Comparison of ENCODE assay signal across 18 mouse cellular contexts in the genomic region with DNA sequence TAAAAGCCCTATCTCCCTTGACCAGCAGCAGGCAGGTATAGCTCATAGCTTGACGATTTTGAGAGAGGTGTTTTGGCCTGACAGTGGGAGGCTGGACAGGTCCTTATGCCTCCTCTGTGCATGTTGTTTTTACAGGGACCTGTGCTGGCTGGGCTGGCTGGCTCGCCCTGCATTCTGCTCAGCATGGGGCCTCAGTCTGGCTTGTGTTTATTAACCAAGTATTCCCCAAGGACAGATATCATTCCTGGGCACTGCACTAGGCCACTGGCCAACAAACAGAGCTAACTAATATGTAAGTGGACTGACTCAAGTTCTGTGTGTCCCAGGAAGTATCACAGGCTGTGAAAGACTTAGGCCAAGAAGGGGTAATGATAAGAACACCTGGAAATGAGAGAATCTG. TPM values are rescaled to one million over a fixed set of nuclear protein-coding genes. Genes with fewer than 3 reads are reported as not detected.
A peak's percentile ranks its signal among the peaks of the same experiment; 100 is the strongest.
DNase-seq lines count a peak whose midpoint lies in the region; ATAC-seq and TF ChIP-seq lines count a peak whose summit lies in the region.
"Had no signal": no experiment of that assay in that cellular context is flagged by ENCODE, and none has a peak within 500 bp of the region (broad histone marks: within the 10 kb centered on the region; RNA-seq: fewer than 3 reads in every experiment).

No protein-coding gene starts in this region.

- 0 out of 2 replicates have a peak overlapping the region, but pooled peaks have one; percentile 21 for H3K9ac ChIP-seq in heart, embryonic 16.5 days (ENCODE audit: low read length)
- no peak overlapping the region for H3K9ac ChIP-seq in heart, adult 2 months (ENCODE audit: low read depth, low read length)
- no peak overlapping the region for H3K9ac ChIP-seq in kidney, embryonic 16.5 days (replicated peaks; ENCODE audit: low read length)
- no peak overlapping the region for H3K9ac ChIP-seq in forebrain, embryonic 15.5 days (replicated peaks)
- H3K9ac ChIP-seq: intestine, embryonic 15.5 days; lung, embryonic 15.5 days; stomach, embryonic 15.5 days had no signal

- DNase-seq in heart, adult 2 months, result no peak
- DNase-seq in Patski (ENCODE audit: low read depth, low spot score), result peak; percentile 91
- peak; percentile 70 to 74 for DNase-seq in adrenal gland, postnatal 36 days
- no peak for DNase-seq in layer of hippocampus, adult 18-20 months (ENCODE audit: low spot score in 2 of 2)
- DNase-seq in thymus, adult 2 months, result no peak
- DNase-seq: cerebellum, adult 2 months; embryo, embryonic 11 days had no signal

- no peak for TF ChIP-seq POLR2A in heart, adult 2 months (IDR thresholded peaks at IDR 0.05; ENCODE audit: insufficient read depth, low read depth, low read length)
- no peak for TF ChIP-seq POLR2A in thymus, adult 2 months (IDR thresholded peaks at IDR 0.05; ENCODE audit: control insufficient read depth, extremely low read depth, insufficient read depth, low read length, poor library complexity)

- no peaks in the 10 kb centered on the region for H3K79me2 ChIP-seq in heart, adult 2 months (replicated peaks; ENCODE audit: control insufficient read depth, insufficient read depth, low read length)

- CTCF ChIA-PET in Patski (lab: Charles Lee), result interaction anchor here (1.0 to 4.8 kb wide), 5 partner anchors 10 to 61 kb away, joined by 3 to 23 read pairs (median 4); no protein-coding TSS in a partner anchor

- POLR2A ChIA-PET in Patski (lab: Charles Lee), result interaction anchor here (0.8 to 1.3 kb wide), 2 partner anchors 11 to 30 kb away, joined by 3 read pairs; no protein-coding TSS in a partner anchor

- intact Hi-C loops in heart, adult 2 months (cut with DNase I), result no loop called here

- peak overlapping the region; percentile 76 for H3K27ac ChIP-seq in heart, embryonic 16.5 days (ENCODE audit: low read length)
- H3K27ac ChIP-seq in heart, adult 2 months, result no peak overlapping the region
- peak overlapping the region; percentile 61; the same call in 1 of the 2 replicates for H3K27ac ChIP-seq in kidney, embryonic 16.5 days (ENCODE audit: low read length)
- no peak overlapping the region for H3K27ac ChIP-seq in thymus, adult 2 months (ENCODE audit: control insufficient read depth, insufficient read depth, low read length)
- H3K27ac ChIP-seq in forebrain, embryonic 15.5 days (replicated peaks), result no peak overlapping the region
- H3K27ac ChIP-seq: hindbrain, embryonic 10.5 days; intestine, embryonic 15.5 days; lung, embryonic 15.5 days; midbrain, embryonic 10.5 days; stomach, embryonic 15.5 days had no signal

- no peaks in the 10 kb centered on the region for H3K36me3 ChIP-seq in heart, embryonic 16.5 days (ENCODE audit: control insufficient read depth, insufficient read depth)
- H3K36me3 ChIP-seq in heart, adult 2 months (ENCODE audit: control insufficient read depth, insufficient read depth, low read length), result no peaks in the 10 kb centered on the region
- H3K36me3 ChIP-seq in kidney, embryonic 16.5 days (ENCODE audit: insufficient read depth, low read length), result no peaks in the 10 kb centered on the region
- H3K36me3 ChIP-seq in thymus, adult 2 months (ENCODE audit: control insufficient read depth, insufficient read depth, low read length), result no peaks in the 10 kb centered on the region
- no peaks in the 10 kb centered on the region for H3K36me3 ChIP-seq in forebrain, embryonic 15.5 days
- H3K36me3 ChIP-seq: hindbrain, embryonic 10.5 days; intestine, embryonic 15.5 days; lung, embryonic 15.5 days; midbrain, embryonic 10.5 days; stomach, embryonic 15.5 days had no signal

- H3K4me2 ChIP-seq in heart, embryonic 16.5 days (ENCODE audit: low read depth, low read length), result no peak overlapping the region
- no peak overlapping the region for H3K4me2 ChIP-seq in kidney, embryonic 16.5 days (replicated peaks; ENCODE audit: low read depth, low read length)
- H3K4me2 ChIP-seq in forebrain, embryonic 15.5 days (replicated peaks), result no peak overlapping the region
- H3K4me2 ChIP-seq: intestine, embryonic 15.5 days; lung, embryonic 15.5 days; stomach, embryonic 15.5 days had no signal

- no peak for TF ChIP-seq CTCF in heart, adult 2 months (IDR thresholded peaks at IDR 0.05)
- TF ChIP-seq CTCF in Patski (IDR thresholded peaks at IDR 0.05), result no peak
- TF ChIP-seq CTCF in thymus, adult 2 months (IDR thresholded peaks at IDR 0.05; ENCODE audit: borderline replicate concordance, control insufficient read depth, extremely low read depth, insufficient read depth, low read length, poor library complexity), result no peak

- H3K4me1 ChIP-seq in heart, embryonic 16.5 days (ENCODE audit: control insufficient read depth, insufficient read depth, low read length), result peaks cover 40% of the 10 kb centered on the region
- no peaks in the 10 kb centered on the region for H3K4me1 ChIP-seq in heart, adult 2 months (ENCODE audit: control insufficient read depth, insufficient read depth, low read length)
- H3K4me1 ChIP-seq in kidney, embryonic 16.5 days (ENCODE audit: insufficient read depth, low read length), result peaks cover 7% of the 10 kb centered on the region
- peaks cover 23% of the 10 kb centered on the region for H3K4me1 ChIP-seq in thymus, adult 2 months (replicated peaks; ENCODE audit: control insufficient read depth, insufficient read depth, low read length)
- peaks cover 21% of the 10 kb centered on the region for H3K4me1 ChIP-seq in forebrain, embryonic 15.5 days

- ATAC-seq in heart, embryonic 16.5 days (replicated peaks; ENCODE audit: extremely low read depth, insufficient read depth, low FRiP score), result peak; percentile 67; the same call in 1 of the 2 replicates
- ATAC-seq in Patski, result peak; percentile 68
- peak; percentile 23; the same call in 1 of the 2 replicates for ATAC-seq in kidney, embryonic 16.5 days (ENCODE audit: low FRiP score, low TSS enrichment)
- ATAC-seq in forebrain, embryonic 15.5 days (replicated peaks), result no peak
- ATAC-seq: intestine, embryonic 15.5 days had no signal

- H3K4me3 ChIP-seq in heart, embryonic 16.5 days (ENCODE audit: low read length), result no peak overlapping the region
- H3K4me3 ChIP-seq in heart, adult 2 months, result no peak overlapping the region
- H3K4me3 ChIP-seq in kidney, embryonic 16.5 days (ENCODE audit: low read length), result no peak overlapping the region
- H3K4me3 ChIP-seq in thymus, adult 2 months (ENCODE audit: control insufficient read depth, insufficient read depth, low read length), result no peak overlapping the region
- no peak overlapping the region for H3K4me3 ChIP-seq in forebrain, embryonic 15.5 days
- H3K4me3 ChIP-seq: hindbrain, embryonic 10.5 days; intestine, embryonic 15.5 days; lung, embryonic 15.5 days; midbrain, embryonic 10.5 days; stomach, embryonic 15.5 days had no signal

- no peak for TF ChIP-seq EP300 in heart, adult 2 months (IDR thresholded peaks at IDR 0.05; ENCODE audit: insufficient read depth, low read depth, low read length)

- H3K9me3 ChIP-seq in heart, embryonic 16.5 days (replicated peaks; ENCODE audit: control insufficient read depth, low read length), result no peaks in the 10 kb centered on the region
- no peaks in the 10 kb centered on the region for H3K9me3 ChIP-seq in kidney, embryonic 16.5 days (ENCODE audit: low read length)
- H3K9me3 ChIP-seq in forebrain, embryonic 15.5 days, result no peaks in the 10 kb centered on the region
- H3K9me3 ChIP-seq: hindbrain, embryonic 10.5 days; intestine, embryonic 15.5 days; lung, embryonic 15.5 days; midbrain, embryonic 10.5 days; stomach, embryonic 15.5 days had no signal

- in situ Hi-C loops in Patski (cut with MboI; ENCODE audit: low pct_unique_long_range_greater_than_20kb), result no loop called here

- 31% methylated on average over 2 of the region's 2 CpGs for WGBS in heart, embryonic 16.5 days
- WGBS in heart, adult 2 months, result 33% methylated on average over 2 of the region's 2 CpGs
- WGBS in kidney, embryonic 16.5 days, result 28% methylated on average over 2 of the region's 2 CpGs
- 81% methylated on average over 2 of the region's 2 CpGs for WGBS in thymus, adult 2 months
- WGBS in forebrain, embryonic 15.5 days, result 36% methylated on average over 2 of the region's 2 CpGs

- peaks cover 7% of the 10 kb centered on the region for H3K27me3 ChIP-seq in heart, embryonic 16.5 days (ENCODE audit: control insufficient read depth, insufficient read depth, low read length)
- H3K27me3 ChIP-seq in heart, adult 2 months (ENCODE audit: control insufficient read depth, insufficient read depth, low read length), result no peaks in the 10 kb centered on the region
- H3K27me3 ChIP-seq in Patski, result no peaks in the 10 kb centered on the region
- peaks cover 28% of the 10 kb centered on the region for H3K27me3 ChIP-seq in kidney, embryonic 16.5 days (ENCODE audit: insufficient read depth, low read length)
- no peaks in the 10 kb centered on the region for H3K27me3 ChIP-seq in thymus, adult 2 months (ENCODE audit: control insufficient read depth, insufficient read depth, low read length)
- peaks cover 1% of the 10 kb centered on the region; the same call in 1 of the 2 replicates for H3K27me3 ChIP-seq in forebrain, embryonic 15.5 days
- H3K27me3 ChIP-seq: CH12.LX had no signal

RNA-seq across cellular contexts. Expression of gene Pak6, which starts 6.7 kb away (rescaled TPM):
- 9.8 and 11.1 TPM in 2 replicates for polyA plus RNA-seq in heart, embryonic 16.5 days (2015; fragmentation: Nextera tagmentation; extraction: Ambion mirVana)
- 1 to 10 TPM; 6.1 to 8.1 TPM for total RNA-seq in heart, adult 2 months (2021)
- 11.1 and 12.7 TPM in 2 replicates for polyA plus RNA-seq in heart, adult 2 months (2012; rRNA removed)
- polyA plus RNA-seq in Patski (2021), result 0.15 TPM
- total RNA-seq in adrenal gland, postnatal 36 days (2021), result 10 to 100 TPM; 17.9 to 26.0 TPM
- polyA plus RNA-seq in kidney, embryonic 16.5 days (2015; fragmentation: Nextera tagmentation; extraction: Ambion mirVana), result 0.60 and 1.4 TPM in 2 replicates
- total RNA-seq in layer of hippocampus, adult 18-20 months (2021), result 10 to 100 TPM; 54.3 to 67.9 TPM
- polyA plus RNA-seq in thymus, adult 2 months (2012; rRNA removed), result 4.3 and 4.7 TPM in 2 replicates
- 27.8 and 29.2 TPM in 2 replicates for polyA plus RNA-seq in forebrain, embryonic 15.5 days (2015; fragmentation: Nextera tagmentation; extraction: Ambion mirVana)
- total RNA-seq: gastrocnemius, adult 18-20 months; liver, adult 2 months had no signal

RNA-seq across cellular contexts. Expression of gene Ankrd63, which starts 34.0 kb away (rescaled TPM):
- 2.8 and 3.1 TPM in 2 replicates for polyA plus RNA-seq in heart, embryonic 16.5 days (2015; fragmentation: Nextera tagmentation; extraction: Ambion mirVana)
- 1 to 10 TPM; 1.3 to 2.5 TPM for total RNA-seq in heart, adult 2 months (2021)
- polyA plus RNA-seq in heart, adult 2 months (2012; rRNA removed), result 1.1 and 3.5 TPM in 2 replicates
- polyA plus RNA-seq in Patski (2021), result 0.01 TPM
- under 1 TPM; 0.10 to 0.30 TPM for total RNA-seq in adrenal gland, postnatal 36 days (2021)
- polyA plus RNA-seq in kidney, embryonic 16.5 days (2015; fragmentation: Nextera tagmentation; extraction: Ambion mirVana), result 0.25 and 0.30 TPM in 2 replicates
- total RNA-seq in layer of hippocampus, adult 18-20 months (2021), result 10 to 100 TPM; 18.1 to 18.6 TPM
- 0.20 and 0.27 TPM in 2 replicates for polyA plus RNA-seq in thymus, adult 2 months (2012; rRNA removed)
- 0.43 and 0.48 TPM in 2 replicates for polyA plus RNA-seq in forebrain, embryonic 15.5 days (2015; fragmentation: Nextera tagmentation; extraction: Ambion mirVana)
- total RNA-seq: CH12.LX; gastrocnemius, adult 18-20 months; liver, adult 2 months had no signal
- polyA plus RNA-seq: hindbrain, embryonic 10.5 days; liver, adult 2 months; midbrain, embryonic 10.5 days had no signal

RNA-seq across cellular contexts. Expression of gene Plcb2, which starts 58.5 kb away (rescaled TPM):
- polyA plus RNA-seq in heart, embryonic 16.5 days (2015; fragmentation: Nextera tagmentation; extraction: Ambion mirVana), result 3.2 and 3.4 TPM in 2 replicates
- total RNA-seq in heart, adult 2 months (2021), result 1 to 10 TPM; 2.5 to 2.6 TPM
- polyA plus RNA-seq in heart, adult 2 months (2012; rRNA removed), result 2.4 and 2.7 TPM in 2 replicates
- polyA plus RNA-seq in Patski (2021), result 0.03 TPM
- 1 to 10 TPM; 1.4 to 1.7 TPM for total RNA-seq in adrenal gland, postnatal 36 days (2021)
- polyA plus RNA-seq in kidney, embryonic 16.5 days (2015; fragmentation: Nextera tagmentation; extraction: Ambion mirVana), result 1.4 and 1.7 TPM in 2 replicates
- 1 to 10 TPM; 2.2 to 2.5 TPM for total RNA-seq in layer of hippocampus, adult 18-20 months (2021)
- 79.9 and 94.4 TPM in 2 replicates for polyA plus RNA-seq in thymus, adult 2 months (2012; rRNA removed)
- 0.63 and 0.69 TPM in 2 replicates for polyA plus RNA-seq in forebrain, embryonic 15.5 days (2015; fragmentation: Nextera tagmentation; extraction: Ambion mirVana)

Comparison
In these comparisons a context has a peak if more than half of its experiments do, and no peak if none do; other contexts are left out.
1. H3K27ac ChIP-seq: peak in heart, embryonic 16.5 days (single experiment) and kidney, embryonic 16.5 days (single experiment); none in heart, adult 2 months (single experiment), thymus, adult 2 months (single experiment) and forebrain, embryonic 15.5 days (single experiment).
2. DNase-seq: peak in Patski (single experiment) and adrenal gland, postnatal 36 days (2 of 2); none in heart, adult 2 months (0 of 2), layer of hippocampus, adult 18-20 months (0 of 2) and thymus, adult 2 months (single experiment).
3. RNA of gene Plcb2, which starts 58.5 kb away (polyA plus RNA-seq): 79.9 to 94.4 TPM in thymus, adult 2 months; 3.2 to 3.4 TPM in heart, embryonic 16.5 days, 2.4 to 2.7 TPM in heart, adult 2 months, 1.4 to 1.7 TPM in kidney, embryonic 16.5 days, 0.63 to 0.69 TPM in forebrain, embryonic 15.5 days and 0.03 TPM in Patski (single experiment); every median in the first group is over 10 times any median in the second.